Mouse (Mus musculus): ENCODE data around the gene Olfr718-ps1. TPM values are rescaled to one million over a fixed set of nuclear protein-coding genes. Genes with fewer than 3 reads are reported as not detected.
A peak's percentile ranks its signal among the peaks of the same experiment; 100 is the strongest.
"Not testable (repeated sequence)": the region's sequence is repeated elsewhere in the genome, so short reads cannot be mapped to it uniquely, and the experiment has no call there.

The Olfr718-ps1 gene
- total RNA-seq, 2 experiments from 2014 or later: not detected

DNA sequence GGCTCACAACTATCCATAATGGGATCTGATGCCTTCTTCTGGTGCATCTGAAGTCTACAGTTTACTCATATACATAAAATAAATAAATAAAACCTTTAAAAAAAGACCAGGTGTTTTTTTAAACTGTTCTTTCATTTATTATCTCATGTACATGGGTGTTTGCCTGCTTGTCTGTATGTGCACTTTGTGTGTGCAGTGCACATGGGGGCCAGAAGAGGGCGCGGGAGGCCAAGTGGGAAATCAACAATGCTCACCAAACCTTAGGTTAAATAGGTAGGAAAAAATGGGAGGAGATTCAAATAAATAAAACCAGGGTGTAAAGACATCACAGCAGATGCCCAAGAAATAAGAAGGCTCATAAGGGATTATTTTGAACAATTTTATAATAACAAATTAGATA is 2.7 kb upstream of the Olfr718-ps1 start:
- H3K27ac ChIP-seq: no peak overlapping the region
- intact Hi-C loops (cut with DNase I): no loop called here
- H3K4me3 ChIP-seq: no peak overlapping the region
- no peak for TF ChIP-seq CTCF (IDR thresholded peaks at IDR 0.05)
- DNase-seq: no peak

DNA sequence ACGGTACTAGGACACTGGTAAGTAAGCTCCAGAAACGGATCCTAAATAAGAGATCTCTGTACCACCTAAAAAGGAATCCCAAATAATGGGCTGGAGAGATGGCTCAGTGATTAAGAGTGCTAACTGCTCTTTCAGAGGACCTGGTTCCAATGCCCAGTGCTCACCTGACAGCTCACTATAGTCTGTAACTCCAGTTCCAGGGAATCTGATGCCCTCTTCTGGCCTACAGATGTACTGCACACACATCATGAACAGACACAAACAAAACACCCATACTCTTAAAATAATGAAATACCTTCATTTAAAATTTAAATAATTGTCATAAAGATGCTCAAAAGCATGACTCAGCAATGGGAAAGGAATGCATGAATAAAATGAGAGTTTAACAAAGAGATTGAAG is 2.2 kb upstream of the Olfr718-ps1 start:
- no peak overlapping the region for H3K27ac ChIP-seq
- H3K4me3 ChIP-seq: no peak overlapping the region
- no peak for TF ChIP-seq CTCF (IDR thresholded peaks at IDR 0.05)
- intact Hi-C loops (cut with DNase I): no loop called here
- DNase-seq: no peak

GRCm38 (mm10) chr5:143148661-143149060 is 1.3 kb upstream of the Olfr718-ps1 start:
- Histone ChIP-seq H3K27ac (no peak overlapping the region), H3K4me3 (no peak overlapping the region)
- intact Hi-C loops (cut with DNase I): no loop called here
- TF ChIP-seq CTCF (IDR thresholded peaks at IDR 0.05): no peak
- DNase-seq: no peak

- Histone ChIP-seq H3K27ac (no peak overlapping the region), H3K4me3 (no peak overlapping the region)
- no peak for TF ChIP-seq CTCF (IDR thresholded peaks at IDR 0.05)
- intact Hi-C loops (cut with DNase I): no loop called here
- DNase-seq: no peak
These were observed 9.8 kb downstream of the Olfr718-ps1 start for GRCm38 (mm10) chr5:143137580-143137979.

DNA sequence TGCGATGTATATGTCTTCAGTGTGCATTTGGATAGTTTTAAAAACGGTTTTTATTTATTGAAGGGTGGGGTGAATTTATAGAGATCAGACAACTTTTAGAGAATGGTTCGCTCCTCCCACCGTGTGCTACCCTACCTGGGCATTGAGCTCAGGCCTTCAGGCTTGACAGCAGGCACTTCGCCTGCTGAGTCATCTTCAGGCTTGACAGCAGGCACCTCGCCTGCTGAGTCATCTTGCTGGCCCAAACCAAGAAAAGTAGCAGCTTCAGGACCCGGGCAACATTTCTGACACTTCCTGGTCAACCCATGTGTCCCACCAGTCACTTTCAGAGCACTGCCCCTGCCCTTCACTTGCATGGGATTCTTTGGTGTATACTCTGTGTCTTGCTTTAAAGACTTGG is 12.3 kb downstream of the Olfr718-ps1 start:
- H3K27ac ChIP-seq: no peak overlapping the region
- no peak for DNase-seq
- no peak for TF ChIP-seq CTCF (IDR thresholded peaks at IDR 0.05)
- no peak overlapping the region for H3K4me3 ChIP-seq
- intact Hi-C loops (cut with DNase I): no loop called here

DNA sequence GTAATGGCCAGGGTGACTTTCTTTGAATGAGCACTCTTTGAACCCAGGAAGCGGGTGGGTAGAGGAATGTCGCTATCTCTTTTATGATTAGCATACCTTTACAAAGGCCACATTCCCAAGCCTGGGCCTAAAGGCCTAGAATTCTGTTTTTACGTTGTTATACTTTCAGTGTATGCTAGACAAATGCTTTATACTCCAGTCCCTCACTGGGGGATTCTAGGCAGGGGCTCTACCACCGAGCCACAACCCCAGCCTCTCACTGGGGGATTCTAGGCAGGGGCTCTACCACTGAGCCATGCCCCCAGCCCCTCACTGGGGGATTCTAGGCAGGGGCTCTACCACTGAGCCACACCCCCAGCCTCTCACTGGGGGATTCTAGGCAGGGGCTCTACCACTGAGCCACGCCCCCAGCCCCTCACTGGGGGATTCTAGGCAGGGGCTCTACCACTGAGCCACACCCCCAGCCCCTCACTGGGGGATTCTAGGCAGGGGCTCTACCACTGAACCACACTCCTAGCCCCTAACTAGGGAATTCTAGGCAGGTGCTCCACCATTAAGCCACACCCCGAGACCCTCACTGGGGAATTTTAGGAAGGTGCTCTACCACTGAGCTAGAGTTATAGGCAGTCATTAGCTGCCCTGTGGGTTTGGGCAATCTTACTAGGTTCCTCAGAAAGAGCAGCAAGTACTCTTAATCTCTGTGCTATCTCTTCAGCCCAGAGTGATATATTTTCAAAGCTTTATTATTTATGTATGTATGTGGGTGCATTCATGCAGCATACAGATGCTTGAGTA is 13.0 kb downstream of the Olfr718-ps1 start:
- intact Hi-C loops (cut with DNase I); DNase-seq; H3K4me3 ChIP-seq; H3K27ac ChIP-seq: not testable (repeated sequence)

DNA sequence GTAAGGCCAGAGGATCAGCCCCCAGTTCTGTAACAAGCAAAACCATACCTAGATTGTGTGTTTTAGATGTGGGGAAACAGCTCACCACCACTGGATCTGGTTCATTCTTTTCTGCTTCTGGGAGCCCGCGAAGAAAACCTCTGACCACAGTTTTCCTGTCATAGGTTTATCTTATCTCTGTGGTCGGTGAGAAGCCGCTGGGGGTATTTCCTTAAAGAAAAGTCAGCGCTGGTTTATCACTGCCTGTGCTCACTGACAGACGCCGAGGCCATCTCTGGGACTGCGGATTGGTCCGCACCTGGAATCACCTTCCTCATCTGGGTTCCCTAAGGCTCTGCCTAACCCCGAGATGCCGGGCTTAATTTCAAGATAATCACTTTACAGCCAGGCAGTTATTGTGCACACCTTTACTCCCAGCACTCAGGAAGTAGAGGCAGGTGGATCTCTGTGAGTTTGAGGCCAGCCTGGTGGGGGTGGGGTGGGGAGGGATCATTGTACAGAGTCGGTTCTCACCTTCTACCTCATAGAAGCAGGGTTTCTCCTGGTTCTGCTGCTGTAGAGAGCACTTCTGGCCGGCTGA is 14.4 kb downstream of the Olfr718-ps1 start:
- H3K27ac ChIP-seq: no peak overlapping the region
- DNase-seq: no peak
- no peak overlapping the region for H3K4me3 ChIP-seq
- TF ChIP-seq CTCF (IDR thresholded peaks at IDR 0.05): no peak
- intact Hi-C loops (cut with DNase I): no loop called here

- DNase-seq: no peak
- Histone ChIP-seq H3K27ac (no peak overlapping the region), H3K4me3 (no peak overlapping the region)
- peak; percentile 42 for TF ChIP-seq CTCF (IDR thresholded peaks at IDR 0.05)
- intact Hi-C loops (cut with DNase I): no loop called here
These were observed 17.0 kb downstream of the Olfr718-ps1 start for GRCm38 (mm10) chr5:143130342-143130741.

DNA sequence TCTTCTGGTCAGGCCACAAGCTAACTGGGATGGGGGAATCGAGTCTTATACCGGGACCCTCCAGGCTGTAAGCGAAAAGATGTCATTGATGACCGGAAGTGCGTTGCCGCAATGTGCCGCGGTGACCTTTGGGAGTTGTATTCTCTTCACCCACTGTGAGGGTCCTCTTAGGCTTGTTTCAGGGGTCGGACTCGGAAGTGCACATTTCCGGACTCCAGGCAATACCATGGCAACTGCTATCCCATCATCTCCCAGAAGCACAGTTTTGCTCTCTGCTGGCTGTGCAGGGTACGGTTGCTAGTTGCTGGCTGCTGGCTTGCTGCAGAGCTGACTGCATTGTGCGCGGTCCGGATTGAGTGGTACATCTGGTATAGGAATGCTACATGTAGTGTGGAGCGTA is 18.3 kb downstream of the Olfr718-ps1 start:
- no peak overlapping the region for H3K4me3 ChIP-seq
- no peak for DNase-seq
- intact Hi-C loops (cut with DNase I): no loop called here
- TF ChIP-seq CTCF (IDR thresholded peaks at IDR 0.05): no peak
- no peak overlapping the region for H3K27ac ChIP-seq

GRCm38 (mm10) chr5:143127837-143128236 is 19.5 kb downstream of the Olfr718-ps1 start:
- intact Hi-C loops (cut with DNase I): no loop called here
- Histone ChIP-seq H3K27ac (no peak overlapping the region), H3K4me3 (no peak overlapping the region)
- TF ChIP-seq CTCF (IDR thresholded peaks at IDR 0.05): no peak
- DNase-seq: no peak

DNA sequence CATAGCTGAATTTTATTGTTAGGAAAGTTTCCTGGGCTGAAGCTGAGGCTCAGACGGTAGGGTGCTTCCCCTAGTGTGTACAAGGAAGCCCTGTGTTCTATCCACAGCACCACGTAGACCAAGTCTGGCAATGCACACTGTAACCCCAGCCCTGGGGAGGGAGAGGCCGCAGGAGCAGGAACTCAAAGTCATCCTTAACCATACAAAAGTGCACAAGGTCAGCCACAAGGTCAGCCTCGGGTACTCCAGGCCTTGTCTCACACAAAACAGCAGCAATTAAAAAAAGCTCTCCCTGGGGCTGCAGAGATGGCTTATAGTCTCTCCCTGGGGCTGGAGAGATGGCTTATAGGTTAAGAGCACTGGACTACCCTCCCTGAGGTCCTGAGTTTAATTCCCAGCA is 20.5 kb downstream of the Olfr718-ps1 start:
- intact Hi-C loops (cut with DNase I): no loop called here
- TF ChIP-seq CTCF (IDR thresholded peaks at IDR 0.05): no peak
- H3K27ac ChIP-seq: no peak overlapping the region
- DNase-seq: no peak
- no peak overlapping the region for H3K4me3 ChIP-seq

DNA sequence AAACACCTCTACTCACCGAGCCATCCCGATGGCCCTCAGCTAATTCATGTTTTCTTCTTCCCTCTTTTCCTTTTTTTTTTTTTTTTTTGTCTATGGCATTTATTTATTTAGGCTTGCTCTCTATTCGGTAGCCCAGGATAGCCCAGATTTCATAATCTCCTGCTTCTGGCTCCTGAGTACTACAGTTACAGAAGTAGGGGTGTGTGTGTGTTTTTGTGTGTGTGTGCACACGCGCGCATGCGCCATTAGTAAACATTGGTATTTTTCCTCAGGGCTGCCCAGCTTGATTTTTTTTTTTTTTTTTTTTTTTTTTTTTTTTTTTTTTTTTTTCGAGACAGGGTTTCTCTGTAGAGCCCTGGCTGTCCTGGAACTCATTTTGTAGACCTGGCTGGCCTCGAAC is 21.3 kb downstream of the Olfr718-ps1 start:
- no peak for TF ChIP-seq CTCF (IDR thresholded peaks at IDR 0.05)
- H3K27ac ChIP-seq: no peak overlapping the region
- H3K4me3 ChIP-seq: no peak overlapping the region
- no peak for DNase-seq
- intact Hi-C loops (cut with DNase I): no loop called here

DNA sequence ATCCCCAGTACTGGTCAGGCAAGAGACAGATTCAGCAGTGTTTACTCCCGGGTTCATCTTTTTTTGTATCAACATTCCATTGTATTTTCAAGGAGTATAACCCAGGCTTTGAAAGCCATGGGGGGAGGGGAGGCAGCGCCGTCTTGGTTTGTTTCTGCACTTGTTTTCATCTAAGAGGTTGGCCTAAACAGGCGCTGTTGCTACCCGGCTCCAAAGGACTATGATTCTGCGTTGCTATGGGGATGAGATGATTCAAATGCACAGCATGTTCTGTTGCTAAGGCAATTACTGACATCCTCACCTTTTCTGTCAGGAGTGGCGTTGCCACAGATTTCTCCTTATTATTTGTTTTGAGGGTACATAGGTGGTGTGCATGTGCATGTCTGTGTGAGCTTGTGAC is 21.8 kb downstream of the Olfr718-ps1 start:
- H3K27ac ChIP-seq: no peak overlapping the region
- no peak overlapping the region for H3K4me3 ChIP-seq
- no peak for DNase-seq
- intact Hi-C loops (cut with DNase I): no loop called here
- no peak for TF ChIP-seq CTCF (IDR thresholded peaks at IDR 0.05)

All from gastrocnemius, adult 2 months (tissue).